26 mouse cellular contexts compared by ENCODE assay signal in the genomic region with DNA sequence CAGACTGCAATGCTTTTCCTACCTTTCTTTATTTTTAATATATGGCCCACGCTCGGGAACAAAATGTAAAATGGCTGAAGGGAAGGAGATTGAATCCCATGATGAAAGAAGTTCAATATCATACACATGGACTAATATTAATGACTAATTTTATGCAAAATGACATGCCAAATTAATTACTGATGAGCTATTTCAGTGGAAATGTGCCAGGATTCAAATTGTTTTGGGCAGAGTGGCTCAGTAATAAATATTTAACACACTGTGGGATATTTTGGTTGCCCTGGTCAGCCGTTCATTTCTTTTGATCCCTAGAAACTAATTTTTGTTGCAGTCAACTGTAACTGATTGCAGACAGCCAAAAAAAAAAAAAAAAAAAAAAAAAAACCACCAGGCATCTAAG.
A peak's percentile ranks its signal among the peaks of the same experiment; 100 is the strongest.
DNase-seq lines count a peak whose midpoint lies in the region; ATAC-seq and TF ChIP-seq lines count a peak whose summit lies in the region.
"Had no signal": no experiment of that assay in that cellular context is flagged by ENCODE, and none has a peak within 500 bp of the region (broad histone marks: within the 10 kb centered on the region; RNA-seq: fewer than 3 reads in every experiment).

No protein-coding gene starts in this region.

- no peaks in the 10 kb centered on the region for H3K4me1 ChIP-seq in hindbrain, postnatal 0 days (ENCODE audit: insufficient read depth, low read length)
- H3K4me1 ChIP-seq in hindbrain, embryonic 12.5 days, result 0 out of 2 replicates have a peak, but pooled peaks cover 3% of the 10 kb centered on the region
- no peaks in the 10 kb centered on the region for H3K4me1 ChIP-seq in midbrain, postnatal 0 days (ENCODE audit: insufficient read depth, low read length)
- H3K4me1 ChIP-seq in midbrain, embryonic 15.5 days, result 0 out of 2 replicates have a peak, but pooled peaks cover 2% of the 10 kb centered on the region
- H3K4me1 ChIP-seq: embryonic facial prominence, embryonic 13.5 days; embryonic facial prominence, embryonic 15.5 days had no signal

- no peak for TF ChIP-seq CTCF in hindbrain, postnatal 0 days (IDR thresholded peaks at IDR 0.05; ENCODE audit: low read depth)
- no peak for TF ChIP-seq CTCF in midbrain, postnatal 0 days (IDR thresholded peaks at IDR 0.05)

- no peaks in the 10 kb centered on the region for H3K36me3 ChIP-seq in hindbrain, postnatal 0 days (ENCODE audit: insufficient read depth, low read length)
- no peaks in the 10 kb centered on the region for H3K36me3 ChIP-seq in hindbrain, embryonic 12.5 days
- no peaks in the 10 kb centered on the region for H3K36me3 ChIP-seq in midbrain, postnatal 0 days (ENCODE audit: insufficient read depth, low read length)
- no peaks in the 10 kb centered on the region for H3K36me3 ChIP-seq in midbrain, embryonic 15.5 days (replicated peaks)
- H3K36me3 ChIP-seq: embryonic facial prominence, embryonic 13.5 days; embryonic facial prominence, embryonic 15.5 days; forebrain, embryonic 10.5 days; forebrain, embryonic 12.5 days; G1E had no signal

- H3K9ac ChIP-seq in hindbrain, postnatal 0 days (replicated peaks; ENCODE audit: low read length), result no peak overlapping the region
- no peak overlapping the region for H3K9ac ChIP-seq in hindbrain, embryonic 12.5 days
- H3K9ac ChIP-seq in midbrain, postnatal 0 days (replicated peaks; ENCODE audit: low read length, poor library complexity, severe bottlenecking), result no peak overlapping the region
- H3K9ac ChIP-seq in midbrain, embryonic 15.5 days, result no peak overlapping the region
- H3K9ac ChIP-seq: embryonic facial prominence, embryonic 13.5 days; embryonic facial prominence, embryonic 15.5 days; forebrain, embryonic 12.5 days had no signal

- 56% methylated on average over 3 of the region's 3 CpGs for WGBS in hindbrain, postnatal 0 days
- WGBS in hindbrain, embryonic 12.5 days, result 67% methylated on average over 3 of the region's 3 CpGs
- WGBS in midbrain, postnatal 0 days, result 50% methylated on average over 3 of the region's 3 CpGs
- 58% methylated on average over 3 of the region's 3 CpGs for WGBS in midbrain, embryonic 15.5 days

- H3K9me3 ChIP-seq in hindbrain, postnatal 0 days (ENCODE audit: low read length), result no peaks in the 10 kb centered on the region
- H3K9me3 ChIP-seq in hindbrain, embryonic 12.5 days (replicated peaks), result no peaks in the 10 kb centered on the region
- H3K9me3 ChIP-seq in midbrain, postnatal 0 days (ENCODE audit: low read length), result no peaks in the 10 kb centered on the region
- H3K9me3 ChIP-seq in midbrain, embryonic 15.5 days, result no peaks in the 10 kb centered on the region
- H3K9me3 ChIP-seq: embryonic facial prominence, embryonic 13.5 days; embryonic facial prominence, embryonic 15.5 days; forebrain, embryonic 10.5 days; forebrain, embryonic 12.5 days; G1E had no signal

- ATAC-seq in hindbrain, postnatal 0 days, result no peak
- ATAC-seq in hindbrain, embryonic 12.5 days (ENCODE audit: low FRiP score), result no peak
- ATAC-seq in midbrain, postnatal 0 days (ENCODE audit: low FRiP score), result no peak
- ATAC-seq in midbrain, embryonic 15.5 days (replicated peaks), result no peak
- ATAC-seq: CD4-positive, CD25-positive, alpha-beta regulatory T cell, adult 4 months; forebrain, embryonic 14.5 days; forebrain, embryonic 16.5 days had no signal

- no peak overlapping the region for H3K4me3 ChIP-seq in hindbrain, postnatal 0 days (ENCODE audit: low read length)
- H3K4me3 ChIP-seq in hindbrain, embryonic 12.5 days, result no peak overlapping the region
- H3K4me3 ChIP-seq in midbrain, postnatal 0 days (ENCODE audit: low read depth, low read length), result no peak overlapping the region
- no peak overlapping the region for H3K4me3 ChIP-seq in midbrain, embryonic 15.5 days
- H3K4me3 ChIP-seq: embryonic facial prominence, embryonic 13.5 days; embryonic facial prominence, embryonic 15.5 days; erythroblast, embryonic 14.5 days; forebrain, embryonic 10.5 days; forebrain, embryonic 12.5 days had no signal

- H3K27me3 ChIP-seq in hindbrain, postnatal 0 days (ENCODE audit: insufficient read depth, low read length), result no peaks in the 10 kb centered on the region
- no peaks in the 10 kb centered on the region for H3K27me3 ChIP-seq in hindbrain, embryonic 12.5 days
- no peaks in the 10 kb centered on the region for H3K27me3 ChIP-seq in midbrain, postnatal 0 days (ENCODE audit: insufficient read depth, low read length)
- no peaks in the 10 kb centered on the region for H3K27me3 ChIP-seq in midbrain, embryonic 15.5 days (replicated peaks)
- H3K27me3 ChIP-seq: CH12.LX; embryonic facial prominence, embryonic 13.5 days; embryonic facial prominence, embryonic 15.5 days; forebrain, embryonic 12.5 days had no signal

- no peak overlapping the region for H3K27ac ChIP-seq in hindbrain, postnatal 0 days
- no peak overlapping the region for H3K27ac ChIP-seq in hindbrain, embryonic 12.5 days
- H3K27ac ChIP-seq in midbrain, postnatal 0 days (ENCODE audit: low read depth, low read length), result no peak overlapping the region
- no peak overlapping the region for H3K27ac ChIP-seq in midbrain, embryonic 15.5 days
- H3K27ac ChIP-seq: embryonic facial prominence, embryonic 13.5 days; embryonic facial prominence, embryonic 15.5 days; forebrain, embryonic 10.5 days; forebrain, embryonic 12.5 days had no signal

- H3K4me2 ChIP-seq in hindbrain, postnatal 0 days (ENCODE audit: low read depth, low read length), result no peak overlapping the region
- H3K4me2 ChIP-seq in hindbrain, embryonic 12.5 days (replicated peaks), result no peak overlapping the region
- no peak overlapping the region for H3K4me2 ChIP-seq in midbrain, postnatal 0 days (ENCODE audit: low read depth, low read length, poor library complexity, severe bottlenecking)
- no peak overlapping the region for H3K4me2 ChIP-seq in midbrain, embryonic 15.5 days
- H3K4me2 ChIP-seq: embryonic facial prominence, embryonic 13.5 days; embryonic facial prominence, embryonic 15.5 days; forebrain, embryonic 12.5 days had no signal

- peak; percentile 13 to 42 for DNase-seq in cerebellum, postnatal 10 days
- DNase-seq in cerebellum, adult 18-20 months, result no peak
- DNase-seq in hindbrain, postnatal 0 days (ENCODE audit: low spot score), result peak; percentile 53
- peak; percentile 47 for DNase-seq in midbrain, postnatal 0 days (ENCODE audit: low spot score)
- DNase-seq in embryo, embryonic 10 days (ENCODE audit: low spot score), result no peak
- DNase-seq: adrenal gland, adult 2 months; adrenal gland, postnatal 10 days; adrenal gland, postnatal 25 days; B cell, adult 2 months; cerebellum, adult 11-12 months; cerebellum, adult 8-10 months; cerebellum, adult 9-11 months; cerebellum, postnatal 25 days; embryo, embryonic 11 days had no signal

Comparison
In these comparisons a context has a peak if more than half of its experiments do, and no peak if none do; other contexts are left out.
1. DNase-seq: peak in cerebellum, postnatal 10 days (2 of 2), hindbrain, postnatal 0 days (single experiment) and midbrain, postnatal 0 days (single experiment); none in cerebellum, adult 18-20 months (0 of 2) and embryo, embryonic 10 days (single experiment).